Mouse (Mus musculus): ENCODE measurements around the gene Klra17. TPM values are rescaled to one million over a fixed set of nuclear protein-coding genes. Genes with fewer than 3 reads are reported as not detected.
"Not testable (repeated sequence)": the region's sequence is repeated elsewhere in the genome, so short reads cannot be mapped to it uniquely, and the experiment has no call there.

Klra17 gene
- polyA plus RNA-seq, 1 experiment: 0.06 TPM

DNA sequence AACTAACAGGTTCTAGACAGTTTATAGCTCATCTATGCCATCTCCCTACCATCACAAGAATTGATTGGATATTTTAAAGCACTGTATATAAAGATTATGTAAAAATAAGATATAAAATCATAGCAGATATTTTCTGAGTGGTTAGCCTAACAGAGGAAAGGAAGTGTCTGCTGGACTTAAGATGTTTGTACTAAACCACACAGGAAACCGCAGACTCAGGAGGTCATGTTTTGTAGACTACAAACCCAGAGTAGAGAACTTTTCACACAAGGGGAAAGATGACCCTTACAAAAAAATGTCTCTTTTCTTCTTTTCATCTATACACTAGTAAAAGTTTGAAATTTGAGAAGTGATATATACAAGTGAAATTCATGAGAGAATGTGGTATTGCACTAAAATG, 52.5 kb downstream of the Klra17 start:
- no peak for TF ChIP-seq USF1 (IDR thresholded peaks at IDR 0.05; ENCODE audit: low read depth)
- TF ChIP-seq MAX (IDR thresholded peaks at IDR 0.05; ENCODE audit: low read depth): no peak
- no peak for TF ChIP-seq MYOD1 (IDR thresholded peaks at IDR 0.05; ENCODE audit: control insufficient read depth in 1 of 3, insufficient read length in 2 of 3, low read depth in 2 of 3)
- no peak for TF ChIP-seq POLR2A (IDR thresholded peaks at IDR 0.05; ENCODE audit: insufficient read length, low read depth)
- TF ChIP-seq SRF (IDR thresholded peaks at IDR 0.05; ENCODE audit: control insufficient read depth, insufficient read length, low read depth): no peak
- Histone ChIP-seq H3ac (ENCODE audit: control insufficient read depth, insufficient read length) (no peak overlapping the region), H3K79me2 (ENCODE audit: control insufficient read depth, insufficient read depth) (no peaks in the 10 kb centered on the region), H3K4me2 (ENCODE audit: low read depth) (peak overlapping the region; percentile 8), H3K27me3 (ENCODE audit: control insufficient read depth, insufficient read depth, insufficient read length) (no peaks in the 10 kb centered on the region), H3K4me3 (no peak overlapping the region), H3K36me3 (ENCODE audit: control insufficient read depth, insufficient read depth) (no peaks in the 10 kb centered on the region)

- no peak overlapping the region for H3K4me2 ChIP-seq (ENCODE audit: low read depth)
- no peaks in the 10 kb centered on the region for H3K27me3 ChIP-seq (ENCODE audit: control insufficient read depth, insufficient read depth, insufficient read length)
- TF ChIP-seq E2F4 (IDR thresholded peaks at IDR 0.05; ENCODE audit: insufficient read depth) (no peak), MYOD1 (IDR thresholded peaks at IDR 0.05; ENCODE audit: control insufficient read depth in 1 of 3, insufficient read length in 2 of 3, low read depth in 2 of 3) (no peak), MYOG (IDR thresholded peaks at IDR 0.05; ENCODE audit: control insufficient read depth in 1 of 3, insufficient read depth in 1 of 3, insufficient read length in 2 of 3, low read depth in 2 of 3) (no peak), CEBPB (IDR thresholded peaks at IDR 0.05; ENCODE audit: insufficient read depth, poor library complexity, severe bottlenecking) (no peak), SRF (IDR thresholded peaks at IDR 0.05; ENCODE audit: control insufficient read depth, insufficient read length, low read depth) (no peak), MAX (IDR thresholded peaks at IDR 0.05; ENCODE audit: low read depth) (no peak), TCF12 (IDR thresholded peaks at IDR 0.05; ENCODE audit: insufficient read depth, poor library complexity, severe bottlenecking) (no peak), POLR2AphosphoS2 (IDR thresholded peaks at IDR 0.05; ENCODE audit: insufficient read length, low read depth) (no peak), POLR2A (IDR thresholded peaks at IDR 0.05; ENCODE audit: insufficient read length, low read depth) (no peak), USF1 (IDR thresholded peaks at IDR 0.05; ENCODE audit: low read depth) (no peak), TCF3 (IDR thresholded peaks at IDR 0.05; ENCODE audit: insufficient read length, low read depth) (no peak), REST (IDR thresholded peaks at IDR 0.05; ENCODE audit: insufficient read depth, insufficient read length) (no peak)
- no peak overlapping the region for H3ac ChIP-seq (ENCODE audit: control insufficient read depth, insufficient read length)
- H3K79me2 ChIP-seq (ENCODE audit: control insufficient read depth, insufficient read depth): no peaks in the 10 kb centered on the region
- no peaks in the 10 kb centered on the region for H3K36me3 ChIP-seq (ENCODE audit: control insufficient read depth, insufficient read depth)
- no peak overlapping the region for H3K4me3 ChIP-seq
These were observed 58.7 kb downstream of the Klra17 start for GRCm38 (mm10) chr6:129817731-129818130.

- not testable (repeated sequence) for H3ac ChIP-seq (ENCODE audit: control insufficient read depth, insufficient read length); H3K27me3 ChIP-seq (ENCODE audit: control insufficient read depth, insufficient read depth, insufficient read length); H3K4me3 ChIP-seq; H3K79me2 ChIP-seq (ENCODE audit: control insufficient read depth, insufficient read depth); H3K4me2 ChIP-seq (ENCODE audit: low read depth); H3K36me3 ChIP-seq (ENCODE audit: control insufficient read depth, insufficient read depth)
These were observed 92.3 kb downstream of the Klra17 start, which contains the start of gene Gm156 for GRCm38 (mm10) chr6:129784170-129784569. Gm156 (minus strand) TSS chr6:129784270.

Other genes with a start within 250 kb of the Klra17 start
- gene Klrc3, start 233.3 kb downstream of the Klra17 start, polyA plus RNA-seq (2012; fragmentation: generic; extraction: Trizol): not detected
- not detected for gene Klrc2, start 216.0 kb downstream of the Klra17 start, polyA plus RNA-seq (2012; fragmentation: generic; extraction: Trizol)
- not detected for gene Klrc1, start 197.7 kb downstream of the Klra17 start, polyA plus RNA-seq (2012; fragmentation: generic; extraction: Trizol)
- not detected for gene Klri1, start 159.5 kb downstream of the Klra17 start, polyA plus RNA-seq (2012; fragmentation: generic; extraction: Trizol)
- not detected for gene Klri2, start 136.2 kb downstream of the Klra17 start, polyA plus RNA-seq (2012; fragmentation: generic; extraction: Trizol)
- gene Gm156, start 92.4 kb downstream of the Klra17 start, polyA plus RNA-seq (2012; fragmentation: generic; extraction: Trizol): not detected
- gene Gm17631, start 14.0 kb downstream of the Klra17 start, polyA plus RNA-seq (2012; fragmentation: generic; extraction: Trizol): not detected
- gene Klra5, start 41.0 kb upstream of the Klra17 start, polyA plus RNA-seq (2012; fragmentation: generic; extraction: Trizol): not detected
- gene Klra6, start 150.3 kb upstream of the Klra17 start, polyA plus RNA-seq (2012; fragmentation: generic; extraction: Trizol): not detected
- gene Klra4, start 190.6 kb upstream of the Klra17 start, polyA plus RNA-seq (2012; fragmentation: generic; extraction: Trizol): not detected

All from myocyte (in vitro differentiated cells).